Mouse (Mus musculus) kidney, embryonic 14.5 days (tissue): Measurements from ENCODE around the gene Srsf4. TPM values are rescaled to one million over a fixed set of nuclear protein-coding genes. Genes with fewer than 3 reads are reported as not detected.

Source experiments
- ATAC-seq: fragments of 200-750 bp; cut with Nextera tagmentation; 2 replicates; pipeline ENCODE4 v1.8.0; 2017; ENCODE audit warnings: moderate number of reproducible peaks, mild to moderate bottlenecking, moderate TSS enrichment, moderate library complexity; ENCODE audit not compliant: low FRiP score, low TSS enrichment
- H3K27ac ChIP-seq: fragments of 300-500 bp; sonication (generic); 2 replicates; pipeline ENCODE4 v1.5.1; 2014; ENCODE audit warnings: low read depth, mild to moderate bottlenecking, low read length, moderate library complexity, mixed read lengths
- H3K27me3 ChIP-seq: fragments of 300-500 bp; sonication (generic); 2 replicates; pipeline ENCODE4 v1.6.1; 2014; ENCODE audit warnings: mild to moderate bottlenecking, low read length; ENCODE audit not compliant: control insufficient read depth, insufficient read depth
- H3K36me3 ChIP-seq: fragments of 300-500 bp; sonication (generic); 2 replicates; pipeline ENCODE4 v1.6.1; 2014; ENCODE audit warnings: low read length, mixed read lengths; ENCODE audit not compliant: control insufficient read depth, insufficient read depth
- H3K4me1 ChIP-seq: fragments of 300-500 bp; sonication (generic); 2 replicates; pipeline ENCODE4 v1.6.1; 2014; ENCODE audit warnings: low read length, mixed read lengths; ENCODE audit not compliant: control insufficient read depth, insufficient read depth
- H3K4me2 ChIP-seq: fragments of 300-500 bp; sonication (generic); replicated peaks from 2 replicates; pipeline ENCODE4 v1.6.1; 2014; ENCODE audit warnings: low read depth, mild to moderate bottlenecking, low read length
- H3K4me3 ChIP-seq: fragments of 300-500 bp; sonication (generic); 2 replicates; pipeline ENCODE4 v1.5.1; 2014; ENCODE audit warnings: mild to moderate bottlenecking, low read length
- H3K9ac ChIP-seq: fragments of 300-500 bp; sonication (generic); 2 replicates; pipeline ENCODE4 v1.6.1; 2014; ENCODE audit warnings: low read depth, mild to moderate bottlenecking, low read length, moderate library complexity
- H3K9me3 ChIP-seq: fragments of 300-500 bp; sonication (generic); 2 replicates; pipeline ENCODE4 v1.6.1; 2016; ENCODE audit warnings: low read length; ENCODE audit not compliant: control insufficient read depth
- WGBS: fragments of 180-500 bp; shearing (Covaris S2); extraction: QIAGEN DNeasy Blood & Tissue Kit; methylation state at CpG from one replicate; pipeline ENCODE4 v1.1.7; 2014; 5-methylcytosine and 5-hydroxymethylcytosine counted together
- polyA plus RNA-seq: library from polyadenylated mRNA; unstranded; fragments of >200 nt; fragmentation: Nextera tagmentation; extraction: Ambion mirVana; gene quantifications from 2 replicates; pipeline ENCODE4 v1.2.1, GENCODE M21; 2014

Srsf4 gene
- polyA plus RNA-seq, 1 experiment from 2014 or later: 118 TPM

GRCm38 (mm10) chr4:131836351-131836881 is 37.0 kb upstream of the Srsf4 start:
- peaks cover 8% of the 10 kb centered on the region; the same call in 1 of the 2 replicates for H3K4me1 ChIP-seq
- H3K27me3 ChIP-seq: peaks cover 13% of the 10 kb centered on the region; the same call in 1 of the 2 replicates
- no peaks in the 10 kb centered on the region for H3K9me3 ChIP-seq
- peak overlapping the region; percentile 69 for H3K4me3 ChIP-seq
- H3K4me2 ChIP-seq: peak overlapping the region; percentile 98
- no peaks in the 10 kb centered on the region for H3K36me3 ChIP-seq
- under 1% methylated on average over 39 of the region's 39 CpGs for WGBS
- no peak for ATAC-seq
- no peak overlapping the region for H3K27ac ChIP-seq
- peak overlapping the region; percentile 71 for H3K9ac ChIP-seq

GRCm38 (mm10) chr4:131836891-131837491 is 36.4 kb upstream of the Srsf4 start:
- H3K4me3 ChIP-seq: peak overlapping the region; percentile 69
- H3K4me2 ChIP-seq: peak overlapping the region; percentile 98
- H3K9ac ChIP-seq: peak overlapping the region; percentile 71
- H3K36me3 ChIP-seq: no peaks in the 10 kb centered on the region
- peak; percentile 7; the same call in 1 of the 2 replicates for ATAC-seq
- under 1% methylated on average over 75 of the region's 76 CpGs for WGBS
- H3K27me3 ChIP-seq: peaks cover 13% of the 10 kb centered on the region; the same call in 1 of the 2 replicates
- H3K9me3 ChIP-seq: no peaks in the 10 kb centered on the region
- H3K4me1 ChIP-seq: peaks cover 8% of the 10 kb centered on the region; the same call in 1 of the 2 replicates
- no peak overlapping the region for H3K27ac ChIP-seq

- WGBS: under 1% methylated on average over 66 of the region's 72 CpGs
- Histone ChIP-seq H3K4me2 (peak within 1 kb of the TSS; percentile 98), H3K9me3 (no peaks in the 10 kb centered on the region), H3K36me3 (no peaks in the 10 kb centered on the region), H3K9ac (peak within 1 kb of the TSS; percentile 71), H3K27ac (no peak within 1 kb of the TSS), H3K4me3 (peak within 1 kb of the TSS; percentile 69), H3K27me3 (peaks cover 13% of the 10 kb centered on the region; the same call in 1 of the 2 replicates), H3K4me1 (peaks cover 8% of the 10 kb centered on the region; the same call in 1 of the 2 replicates)
- peak; percentile 85 for ATAC-seq
Observed at GRCm38 (mm10) chr4:131837872-131838524, 35.4 kb upstream of the Srsf4 start, which contains the start of gene Ptpru. Gene Ptpru, minus strand, starts transcription at chr4:131838288.

- Histone ChIP-seq H3K4me3 (peak within 1 kb of the TSS; percentile 90), H3K4me2 (peak within 1 kb of the TSS; percentile 81), H3K9me3 (no peaks in the 10 kb centered on the region), H3K27me3 (no peaks in the 10 kb centered on the region), H3K36me3 (no peaks in the 10 kb centered on the region), H3K4me1 (peaks cover 5% of the 10 kb centered on the region; the same call in 1 of the 2 replicates), H3K27ac (no peak within 1 kb of the TSS), H3K9ac (peak within 1 kb of the TSS; percentile 78)
- under 1% methylated on average over 36 of the region's 37 CpGs for WGBS
- ATAC-seq: peak; percentile 86
Observed at GRCm38 (mm10) chr4:131843290-131843743, 30.1 kb upstream of the Srsf4 start, which contains the start of gene Mecr. Gene Mecr, plus strand, starts transcription at chr4:131843470.

GRCm38 (mm10) chr4:131845991-131846778 is 27.2 kb upstream of the Srsf4 start:
- H3K4me2 ChIP-seq: no peak overlapping the region
- H3K9me3 ChIP-seq: no peaks in the 10 kb centered on the region
- no peak overlapping the region for H3K9ac ChIP-seq
- ATAC-seq: no peak
- H3K27ac ChIP-seq: no peak overlapping the region
- no peak overlapping the region for H3K4me3 ChIP-seq
- WGBS: 85% methylated on average over 8 of the region's 8 CpGs
- no peaks in the 10 kb centered on the region for H3K27me3 ChIP-seq
- no peaks in the 10 kb centered on the region for H3K36me3 ChIP-seq
- H3K4me1 ChIP-seq: peaks cover 12% of the 10 kb centered on the region; the same call in 1 of the 2 replicates

GRCm38 (mm10) chr4:131848082-131848481 is 25.3 kb upstream of the Srsf4 start:
- Histone ChIP-seq H3K27me3 (no peaks in the 10 kb centered on the region), H3K4me3 (no peak overlapping the region), H3K4me2 (no peak overlapping the region), H3K27ac (peak overlapping the region; percentile 53; the same call in 1 of the 2 replicates), H3K36me3 (no peaks in the 10 kb centered on the region), H3K9me3 (no peaks in the 10 kb centered on the region), H3K9ac (no peak overlapping the region), H3K4me1 (peaks cover 12% of the 10 kb centered on the region; the same call in 1 of the 2 replicates)
- 54% methylated on average over 6 of the region's 6 CpGs for WGBS
- peak; percentile 54 for ATAC-seq

- Histone ChIP-seq H3K36me3 (no peaks in the 10 kb centered on the region), H3K4me1 (peaks cover 7% of the 10 kb centered on the region; the same call in 1 of the 2 replicates), H3K27ac (peak overlapping the region; percentile 47; the same call in 1 of the 2 replicates), H3K27me3 (no peaks in the 10 kb centered on the region), H3K4me2 (no peak overlapping the region; the same call in 1 of the 2 replicates), H3K9ac (no peak overlapping the region), H3K4me3 (no peak overlapping the region), H3K9me3 (no peaks in the 10 kb centered on the region)
- ATAC-seq: no peak
- WGBS: 33% methylated on average over 5 of the region's 5 CpGs
Observed at GRCm38 (mm10) chr4:131849986-131850638, 23.3 kb upstream of the Srsf4 start.

GRCm38 (mm10) chr4:131854950-131855349 is 18.5 kb upstream of the Srsf4 start:
- Histone ChIP-seq H3K9me3 (no peaks in the 10 kb centered on the region), H3K27me3 (no peaks in the 10 kb centered on the region), H3K4me1 (peaks cover 3% of the 10 kb centered on the region; the same call in 1 of the 2 replicates), H3K9ac (no peak overlapping the region), H3K4me2 (no peak overlapping the region), H3K36me3 (peaks cover 18% of the 10 kb centered on the region; the same call in 1 of the 2 replicates), H3K27ac (no peak overlapping the region), H3K4me3 (no peak overlapping the region)
- no peak for ATAC-seq
- WGBS: 68% methylated on average over 5 of the region's 5 CpGs
